Mouse (Mus musculus) testis, postnatal 14 days (tissue): ENCODE measurements around the gene Gtsf1.

ENCODE experiments used
- DNase-seq: peaks from one replicate; pipeline ENCODE4 v3.0.0; 2021; ENCODE audit warnings: low spot score

Gene Gtsf1

GRCm38 (mm10) chr15:103357817-103358216, 72.5 kb downstream of the Gtsf1 start:
- DNase-seq, result no peak

GRCm38 (mm10) chr15:103356130-103356529, 74.1 kb downstream of the Gtsf1 start:
- DNase-seq, result no peak

- DNase-seq, result no peak
Measured at GRCm38 (mm10) chr15:103355420-103355819, 74.8 kb downstream of the Gtsf1 start.

GRCm38 (mm10) chr15:103354690-103355089, 75.6 kb downstream of the Gtsf1 start:
- no peak for DNase-seq

GRCm38 (mm10) chr15:103353511-103354256, 76.6 kb downstream of the Gtsf1 start:
- no peak for DNase-seq

GRCm38 (mm10) chr15:103352856-103353255, 77.4 kb downstream of the Gtsf1 start:
- DNase-seq, result no peak
